Mouse (Mus musculus): ENCODE data around the gene Zbtb42.

The Zbtb42 gene

GRCm38 (mm10) chr12:112678555-112679026 lies at the start of gene Zbtb42:
Zbtb42 (plus strand) TSS chr12:112678828.
- DNase-seq = peak; percentile 33

- DNase-seq = peak; percentile 76
These were observed 49.5 kb upstream of the Zbtb42 start for GRCm38 (mm10) chr12:112628928-112629721.

- DNase-seq = no peak
These were observed 48.6 kb upstream of the Zbtb42 start for GRCm38 (mm10) chr12:112630029-112630428.

GRCm38 (mm10) chr12:112630796-112631195 lies 47.8 kb upstream of the Zbtb42 start:
- DNase-seq = no peak

- no peak for DNase-seq
These were observed 47.2 kb upstream of the Zbtb42 start for GRCm38 (mm10) chr12:112631472-112631871.

GRCm38 (mm10) chr12:112632084-112632777 lies 46.4 kb upstream of the Zbtb42 start:
- DNase-seq = no peak

- no peak for DNase-seq
These were observed 45.7 kb upstream of the Zbtb42 start for GRCm38 (mm10) chr12:112632907-112633306.

- DNase-seq = no peak
These were observed 44.9 kb upstream of the Zbtb42 start for GRCm38 (mm10) chr12:112633686-112634085.

- DNase-seq = peak; percentile 40
These were observed 39.1 kb upstream of the Zbtb42 start for GRCm38 (mm10) chr12:112639526-112639925.

GRCm38 (mm10) chr12:112643126-112643525 lies 35.5 kb upstream of the Zbtb42 start:
- no peak for DNase-seq

- DNase-seq = peak; percentile 97
These were observed 34.3 kb upstream of the Zbtb42 start, which contains the start of gene Siva1 for GRCm38 (mm10) chr12:112644180-112644854. Siva1 (plus strand) TSS chr12:112644679.

GRCm38 (mm10) chr12:112644855-112645506 lies 33.6 kb upstream of the Zbtb42 start:
- DNase-seq = no peak

- no peak for DNase-seq
These were observed 32.5 kb upstream of the Zbtb42 start for GRCm38 (mm10) chr12:112646139-112646538.

GRCm38 (mm10) chr12:112648081-112648480 lies 30.5 kb upstream of the Zbtb42 start:
- no peak for DNase-seq

GRCm38 (mm10) chr12:112651778-112652439 lies 26.7 kb upstream of the Zbtb42 start:
- no peak for DNase-seq

- peak; percentile 79 for DNase-seq
These were observed 25.3 kb upstream of the Zbtb42 start for GRCm38 (mm10) chr12:112653157-112653824.

GRCm38 (mm10) chr12:112654076-112654475 lies 24.6 kb upstream of the Zbtb42 start:
- DNase-seq = no peak

- DNase-seq = no peak
These were observed 20.0 kb upstream of the Zbtb42 start for GRCm38 (mm10) chr12:112658619-112659018.

GRCm38 (mm10) chr12:112659109-112659508 lies 19.5 kb upstream of the Zbtb42 start:
- peak; percentile 68 for DNase-seq

GRCm38 (mm10) chr12:112660576-112661326 lies 17.9 kb upstream of the Zbtb42 start:
- no peak for DNase-seq

- DNase-seq = no peak
These were observed 17.4 kb upstream of the Zbtb42 start for GRCm38 (mm10) chr12:112661327-112661605.

Measured in thymus, postnatal 25 days (tissue).